Mouse (Mus musculus): ENCODE measurements around the gene Sod1.

GRCm38 (mm10) chr16:90184135-90184534 lies 36.4 kb upstream of the Sod1 start:
- no peak for TF ChIP-seq TCF12 (IDR thresholded peaks at IDR 0.05; ENCODE audit: low read depth, low read length)
- no peak for TF ChIP-seq MAZ (IDR thresholded peaks at IDR 0.05; ENCODE audit: low read depth, low read length)
